Mouse (Mus musculus) lung, embryonic 14.5 days (tissue): ENCODE data around the gene Cyp2w1. TPM values are rescaled to one million over a fixed set of nuclear protein-coding genes. Genes with fewer than 3 reads are reported as not detected.

Experiments used
- ATAC-seq: fragments of 200-750 bp; cut with Nextera tagmentation; 2 replicates; pipeline ENCODE4 v1.8.0; 2017; ENCODE audit warnings: mild to moderate bottlenecking, moderate TSS enrichment, moderate library complexity; ENCODE audit not compliant: insufficient read depth
- DNase-seq: peaks from one replicate; pipeline ENCODE4 v3.0.0-alpha.2; 2015
- H3K27ac ChIP-seq: fragments of 300-500 bp; sonication (generic); 2 replicates; pipeline ENCODE4 v1.5.1; 2014; ENCODE audit warnings: low read depth, mild to moderate bottlenecking, moderate library complexity
- H3K27me3 ChIP-seq: fragments of 300-500 bp; sonication (generic); 2 replicates; pipeline ENCODE4 v1.6.1; 2014; ENCODE audit warnings: low read length, control low read depth; ENCODE audit not compliant: insufficient read depth
- H3K36me3 ChIP-seq: fragments of 300-500 bp; sonication (generic); 2 replicates; pipeline ENCODE4 v1.6.1; 2014; ENCODE audit warnings: control low read depth; ENCODE audit not compliant: insufficient read depth
- H3K4me1 ChIP-seq: fragments of 300-500 bp; sonication (generic); 2 replicates; pipeline ENCODE4 v1.6.1; 2014; ENCODE audit warnings: antibody characterized with exemption, control low read depth; ENCODE audit not compliant: insufficient read depth
- H3K4me2 ChIP-seq: fragments of 300-500 bp; sonication (generic); 2 replicates; pipeline ENCODE4 v1.6.1; 2014; ENCODE audit warnings: mild to moderate bottlenecking
- H3K4me3 ChIP-seq: fragments of 300-500 bp; sonication (generic); 2 replicates; pipeline ENCODE4 v1.5.1; 2014; ENCODE audit warnings: low read depth, low read length
- H3K9ac ChIP-seq: fragments of 300-500 bp; sonication (generic); 2 replicates; pipeline ENCODE4 v1.6.1; 2014
- H3K9me3 ChIP-seq: fragments of 300-500 bp; sonication (generic); 2 replicates; pipeline ENCODE4 v1.6.1; 2016; ENCODE audit warnings: low read depth, low read length, control low read depth
- CTCF ChIP-seq: IDR thresholded peaks from 2 replicates; pipeline ENCODE4 v1.5.1; 2016; ENCODE audit warnings: antibody characterized with exemption, low read depth
- WGBS: fragments of 180-500 bp; shearing (Covaris S2); extraction: QIAGEN DNeasy Blood & Tissue Kit; methylation state at CpG from one replicate; pipeline ENCODE4 v1.1.7; 2014; 5-methylcytosine and 5-hydroxymethylcytosine counted together
- polyA plus RNA-seq: library from polyadenylated mRNA; unstranded; fragments of >200 nt; fragmentation: Nextera tagmentation; extraction: Ambion mirVana; gene quantifications from 2 replicates; pipeline ENCODE4 v1.2.1, GENCODE M21; 2014

The Cyp2w1 gene
- polyA plus RNA-seq, 1 experiment from 2014 or later, result not detected

- no peaks in the 10 kb centered on the region for H3K9me3 ChIP-seq
- H3K4me1 ChIP-seq, result peaks cover 40% of the 10 kb centered on the region
- peak overlapping the region; percentile 85 for H3K27ac ChIP-seq
- no peak overlapping the region for H3K4me3 ChIP-seq
- WGBS, result 73% methylated on average over 7 of the region's 7 CpGs
- no peak overlapping the region; the same call in none of the 2 replicates for H3K4me2 ChIP-seq
- no peak for DNase-seq
- H3K9ac ChIP-seq, result no peak overlapping the region
- no peak for TF ChIP-seq CTCF
- H3K36me3 ChIP-seq, result no peaks in the 10 kb centered on the region
- no peaks in the 10 kb centered on the region for H3K27me3 ChIP-seq
- ATAC-seq, result no peak
Observed at GRCm38 (mm10) chr5:139378271-139378556, 25.8 kb downstream of the Cyp2w1 start.

GRCm38 (mm10) chr5:139378986-139379629 is 26.7 kb downstream of the Cyp2w1 start:
- WGBS, result 16% methylated on average over 21 of the region's 21 CpGs
- ATAC-seq, result peak; percentile 62

GRCm38 (mm10) chr5:139379771-139380384 is 27.5 kb downstream of the Cyp2w1 start:
- Histone ChIP-seq H3K4me3 (peak overlapping the region; percentile 70), H3K9me3 (no peaks in the 10 kb centered on the region), H3K4me1 (peaks cover 43% of the 10 kb centered on the region), H3K27me3 (no peaks in the 10 kb centered on the region), H3K9ac (no peak overlapping the region; the same call in 1 of the 2 replicates), H3K36me3 (no peaks in the 10 kb centered on the region), H3K4me2 (peak overlapping the region; percentile 90), H3K27ac (peak overlapping the region; percentile 85)
- no peak for TF ChIP-seq CTCF
- DNase-seq (no peak), ATAC-seq (0 out of 2 replicates have a peak, but pooled peaks have one; percentile 9)
- WGBS, result 18% methylated on average over 8 of the region's 8 CpGs

More at GRCm38 (mm10) chr5:139378986-139379629, 26.7 kb downstream of the Cyp2w1 start:
- peak overlapping the region; percentile 85 for H3K27ac ChIP-seq
- peaks cover 40% of the 10 kb centered on the region for H3K4me1 ChIP-seq
- H3K36me3 ChIP-seq, result no peaks in the 10 kb centered on the region
- DNase-seq, result peak; percentile 87
- peak overlapping the region; percentile 90 for H3K4me2 ChIP-seq
- no peak overlapping the region for H3K9ac ChIP-seq
- H3K4me3 ChIP-seq, result no peak overlapping the region
- no peaks in the 10 kb centered on the region for H3K9me3 ChIP-seq
- TF ChIP-seq CTCF, result no peak
- no peaks in the 10 kb centered on the region for H3K27me3 ChIP-seq

- peak overlapping the region; percentile 85 for H3K27ac ChIP-seq
- no peaks in the 10 kb centered on the region for H3K27me3 ChIP-seq
- peaks cover 44% of the 10 kb centered on the region for H3K4me1 ChIP-seq
- no peaks in the 10 kb centered on the region for H3K9me3 ChIP-seq
- H3K9ac ChIP-seq, result peak overlapping the region; percentile 65
- H3K4me3 ChIP-seq, result peak overlapping the region; percentile 70
- ATAC-seq, result peak; percentile 69
- peak overlapping the region; percentile 90 for H3K4me2 ChIP-seq
- no peaks in the 10 kb centered on the region for H3K36me3 ChIP-seq
- peak; percentile 97 for DNase-seq
- WGBS, result 1% methylated on average over 67 of the region's 73 CpGs
- TF ChIP-seq CTCF, result no peak
Observed at GRCm38 (mm10) chr5:139380385-139381248, 28.2 kb downstream of the Cyp2w1 start.

GRCm38 (mm10) chr5:139381586-139382513 is 29.4 kb downstream of the Cyp2w1 start:
- no peak for DNase-seq

GRCm38 (mm10) chr5:139382760-139383159 is 30.3 kb downstream of the Cyp2w1 start:
- H3K36me3 ChIP-seq, result no peaks in the 10 kb centered on the region
- TF ChIP-seq CTCF, result no peak
- DNase-seq (peak; percentile 67), ATAC-seq (0 out of 2 replicates have a peak, but pooled peaks have one; percentile 5)
- H3K27me3 ChIP-seq, result no peaks in the 10 kb centered on the region
- H3K27ac ChIP-seq, result peak overlapping the region; percentile 81
- peaks cover 36% of the 10 kb centered on the region for H3K4me1 ChIP-seq
- WGBS, result 46% methylated on average over 8 of the region's 8 CpGs
- H3K4me3 ChIP-seq, result no peak overlapping the region
- peak overlapping the region; percentile 90 for H3K4me2 ChIP-seq
- H3K9ac ChIP-seq, result peak overlapping the region; percentile 20; the same call in 1 of the 2 replicates
- H3K9me3 ChIP-seq, result no peaks in the 10 kb centered on the region

More at GRCm38 (mm10) chr5:139381586-139382513, 29.4 kb downstream of the Cyp2w1 start:
- Histone ChIP-seq H3K36me3 (no peaks in the 10 kb centered on the region), H3K4me2 (peak overlapping the region; percentile 90), H3K27me3 (no peaks in the 10 kb centered on the region), H3K4me1 (peaks cover 42% of the 10 kb centered on the region), H3K4me3 (0 out of 2 replicates have a peak overlapping the region, but pooled peaks have one; percentile 15), H3K27ac (peak overlapping the region; percentile 81; the same call in 1 of the 2 replicates), H3K9me3 (no peaks in the 10 kb centered on the region), H3K9ac (peak overlapping the region; percentile 28)
- WGBS, result 71% methylated on average over 18 of the region's 18 CpGs
- ATAC-seq, result no peak
- no peak for TF ChIP-seq CTCF
